In the genomic region with DNA sequence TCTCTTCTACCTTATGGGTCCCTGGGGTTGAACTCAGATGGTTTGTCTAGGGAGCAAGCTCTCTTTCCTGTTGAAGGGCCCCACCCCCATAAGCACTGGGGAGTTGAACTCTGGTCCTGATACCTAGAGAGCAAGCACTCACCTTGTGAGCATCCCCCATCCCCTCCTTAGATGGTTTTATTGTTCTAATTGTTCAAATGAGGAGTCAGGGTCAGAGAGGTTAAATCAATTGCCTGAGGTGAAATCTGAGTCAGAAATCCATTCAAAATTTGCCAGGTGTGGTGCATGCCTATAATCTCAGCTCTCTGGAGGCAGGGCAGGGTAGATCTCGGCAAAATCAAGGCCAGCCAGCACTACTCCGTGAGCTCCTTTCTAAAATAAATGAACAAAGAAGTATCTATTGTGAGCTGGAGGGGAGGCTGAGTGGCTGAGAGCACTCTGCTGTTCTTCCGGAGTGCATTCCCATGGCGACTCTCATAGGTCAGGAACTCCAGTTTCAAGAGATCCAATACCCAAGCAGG, we compare ENCODE assay signal across 34 mouse cellular contexts. TPM values are rescaled to one million over a fixed set of nuclear protein-coding genes. Genes with fewer than 3 reads are reported as not detected.
"Had no signal": no experiment of that assay in that cellular context is flagged by ENCODE, and none has a peak within 500 bp of the region (broad histone marks: within the 10 kb centered on the region; RNA-seq: fewer than 3 reads in every experiment).

No protein-coding gene starts in this region.

- H3K4me3 ChIP-seq: gastrocnemius, adult 2 months; heart, embryonic 10.5 days; heart, embryonic 12.5 days; hindbrain, embryonic 10.5 days; intestine, embryonic 15.5 days; kidney, embryonic 15.5 days; limb, embryonic 13.5 days; limb, embryonic 15.5 days; liver, embryonic 12.5 days had no signal

- H3K4me2 ChIP-seq: heart, embryonic 12.5 days; hindbrain, embryonic 14.5 days; intestine, embryonic 15.5 days; kidney, embryonic 15.5 days; limb, embryonic 13.5 days; limb, embryonic 15.5 days; liver, embryonic 12.5 days had no signal

- H3K9me3 ChIP-seq: heart, embryonic 10.5 days; heart, embryonic 12.5 days; hindbrain, embryonic 10.5 days; intestine, embryonic 15.5 days; kidney, embryonic 15.5 days; limb, embryonic 13.5 days; limb, embryonic 15.5 days; liver, embryonic 12.5 days had no signal

- H3K27ac ChIP-seq: gastrocnemius, adult 2 months; heart, embryonic 10.5 days; hindbrain, embryonic 10.5 days; hindbrain, embryonic 14.5 days; intestine, embryonic 15.5 days; kidney, embryonic 15.5 days; kidney, postnatal 0 days; limb, embryonic 13.5 days; limb, embryonic 15.5 days; liver, embryonic 12.5 days; liver, embryonic 14.5 days had no signal

- ATAC-seq: hindbrain, embryonic 16.5 days; inflammation-experienced regulatory T-cells, adult 6 months; intestine, embryonic 15.5 days; intestine, postnatal 0 days; liver, embryonic 12.5 days had no signal

- H3K4me1 ChIP-seq: heart, embryonic 12.5 days; hindbrain, embryonic 10.5 days; liver, embryonic 12.5 days had no signal

- H3K36me3 ChIP-seq: heart, embryonic 10.5 days; heart, embryonic 12.5 days; hindbrain, embryonic 10.5 days; intestine, embryonic 15.5 days; kidney, embryonic 15.5 days; limb, embryonic 13.5 days; limb, embryonic 15.5 days; liver, embryonic 12.5 days had no signal

- H3K9ac ChIP-seq: heart, embryonic 12.5 days; hindbrain, embryonic 14.5 days; intestine, embryonic 15.5 days; kidney, embryonic 15.5 days; limb, embryonic 13.5 days; limb, embryonic 15.5 days; liver, embryonic 12.5 days; liver, embryonic 14.5 days had no signal

- DNase-seq: gastrocnemius, adult 2 months; gastrocnemius, postnatal 10 days; gastrocnemius, postnatal 25 days; heart, adult 18-20 months; heart, postnatal 10 days; heart, postnatal 4 days; kidney, adult 18-20 months; kidney, adult 9 months; kidney, postnatal 14 days; kidney, postnatal 36 days; layer of hippocampus, adult 9-11 months; layer of hippocampus, postnatal 36 days; left cerebral cortex, postnatal 4 days had no signal

- H3K27me3 ChIP-seq: intestine, embryonic 15.5 days; kidney, embryonic 15.5 days; limb, embryonic 13.5 days; limb, embryonic 15.5 days had no signal

RNA-seq across cellular contexts. Expression of a gene that starts 14.8 kb away (rescaled TPM):
- total RNA-seq: gastrocnemius, adult 2 months; gastrocnemius, postnatal 10 days; gastrocnemius, postnatal 25 days; gastrocnemius, postnatal 4 days; granulocyte monocyte progenitor cell, adult 5-6 weeks; heart, adult 18-20 months; heart, adult 8-10 months; heart, postnatal 10 days; heart, postnatal 25 days; heart, postnatal 4 days; liver, adult 2 months had no signal
- polyA plus RNA-seq: heart, embryonic 14.5 days; heart, embryonic 16.5 days; inflammation-experienced regulatory T-cells, adult 6 months; intestine, postnatal 0 days; liver, adult 2 months; liver, embryonic 12.5 days; liver, embryonic 14.5 days had no signal

RNA-seq across cellular contexts. Expression of a gene that starts 22.1 kb away (rescaled TPM):
- total RNA-seq: granulocyte monocyte progenitor cell, adult 5-6 weeks had no signal
- polyA plus RNA-seq: heart, embryonic 12.5 days; liver, embryonic 12.5 days; liver, embryonic 14.5 days had no signal
